Mouse (Mus musculus): ENCODE data around the gene Tbx1. TPM values are rescaled to one million over a fixed set of nuclear protein-coding genes. Genes with fewer than 3 reads are reported as not detected.

Tbx1 gene
- polyA plus RNA-seq (2012; rRNA removed), result 4.2 and 6.1 TPM in 2 replicates

- H3K4me3 ChIP-seq (ENCODE audit: control insufficient read depth, low read depth, low read length), result peak within 1 kb of the TSS; percentile 75
- peaks cover 55% of the 10 kb centered on the region for H3K4me1 ChIP-seq (ENCODE audit: control insufficient read depth, insufficient read depth, low read length)
- H3K36me3 ChIP-seq (ENCODE audit: control insufficient read depth, insufficient read depth, low read length), result no peaks in the 10 kb centered on the region
- H3K27me3 ChIP-seq (ENCODE audit: control insufficient read depth, insufficient read depth, low read length), result no peaks in the 10 kb centered on the region; the same call in 1 of the 2 replicates
- no peak within 1 kb of the TSS for H3K27ac ChIP-seq (ENCODE audit: control insufficient read depth, insufficient read depth, low read depth, low read length)
- no peak for TF ChIP-seq POLR2A (IDR thresholded peaks at IDR 0.05; ENCODE audit: control insufficient read depth, low read depth, low read length)
- 0 out of 2 replicates have a peak, but pooled peaks have one; percentile 1 for TF ChIP-seq CTCF (IDR thresholded peaks at IDR 0.05; ENCODE audit: control insufficient read depth, insufficient read depth, insufficient replicate concordance, low read depth, low read length)
These were observed at the start of gene Tbx1 for GRCm38 (mm10) chr16:18589804-18590790. TSS of gene Tbx1 (minus strand) at chr16:18590671.

- no peak overlapping the region for H3K27ac ChIP-seq (ENCODE audit: control insufficient read depth, insufficient read depth, low read depth, low read length)
- H3K4me3 ChIP-seq (ENCODE audit: control insufficient read depth, low read depth, low read length), result no peak overlapping the region
- TF ChIP-seq CTCF (IDR thresholded peaks at IDR 0.05; ENCODE audit: control insufficient read depth, insufficient read depth, insufficient replicate concordance, low read depth, low read length) (no peak), POLR2A (IDR thresholded peaks at IDR 0.05; ENCODE audit: control insufficient read depth, low read depth, low read length) (no peak)
- H3K27me3 ChIP-seq (ENCODE audit: control insufficient read depth, insufficient read depth, low read length), result no peaks in the 10 kb centered on the region
- H3K36me3 ChIP-seq (ENCODE audit: control insufficient read depth, insufficient read depth, low read length), result no peaks in the 10 kb centered on the region
- H3K4me1 ChIP-seq (ENCODE audit: control insufficient read depth, insufficient read depth, low read length), result no peaks in the 10 kb centered on the region
These were observed 49.0 kb upstream of the Tbx1 start for GRCm38 (mm10) chr16:18639382-18639929.

- no peak overlapping the region for H3K4me3 ChIP-seq (ENCODE audit: control insufficient read depth, low read depth, low read length)
- no peaks in the 10 kb centered on the region for H3K27me3 ChIP-seq (ENCODE audit: control insufficient read depth, insufficient read depth, low read length)
- no peaks in the 10 kb centered on the region for H3K4me1 ChIP-seq (ENCODE audit: control insufficient read depth, insufficient read depth, low read length)
- TF ChIP-seq POLR2A (IDR thresholded peaks at IDR 0.05; ENCODE audit: control insufficient read depth, low read depth, low read length) (no peak), CTCF (IDR thresholded peaks at IDR 0.05; ENCODE audit: control insufficient read depth, insufficient read depth, insufficient replicate concordance, low read depth, low read length) (no peak)
- no peaks in the 10 kb centered on the region for H3K36me3 ChIP-seq (ENCODE audit: control insufficient read depth, insufficient read depth, low read length)
- no peak overlapping the region for H3K27ac ChIP-seq (ENCODE audit: control insufficient read depth, insufficient read depth, low read depth, low read length)
These were observed 47.9 kb upstream of the Tbx1 start for GRCm38 (mm10) chr16:18638396-18638795.

GRCm38 (mm10) chr16:18636804-18637203, 46.3 kb upstream of the Tbx1 start:
- TF ChIP-seq CTCF (IDR thresholded peaks at IDR 0.05; ENCODE audit: control insufficient read depth, insufficient read depth, insufficient replicate concordance, low read depth, low read length) (no peak), POLR2A (IDR thresholded peaks at IDR 0.05; ENCODE audit: control insufficient read depth, low read depth, low read length) (no peak)
- Histone ChIP-seq H3K4me1 (ENCODE audit: control insufficient read depth, insufficient read depth, low read length) (no peaks in the 10 kb centered on the region; the same call in 1 of the 2 replicates), H3K27ac (ENCODE audit: control insufficient read depth, insufficient read depth, low read depth, low read length) (no peak overlapping the region), H3K27me3 (ENCODE audit: control insufficient read depth, insufficient read depth, low read length) (no peaks in the 10 kb centered on the region), H3K36me3 (ENCODE audit: control insufficient read depth, insufficient read depth, low read length) (no peaks in the 10 kb centered on the region), H3K4me3 (ENCODE audit: control insufficient read depth, low read depth, low read length) (no peak overlapping the region)

DNA sequence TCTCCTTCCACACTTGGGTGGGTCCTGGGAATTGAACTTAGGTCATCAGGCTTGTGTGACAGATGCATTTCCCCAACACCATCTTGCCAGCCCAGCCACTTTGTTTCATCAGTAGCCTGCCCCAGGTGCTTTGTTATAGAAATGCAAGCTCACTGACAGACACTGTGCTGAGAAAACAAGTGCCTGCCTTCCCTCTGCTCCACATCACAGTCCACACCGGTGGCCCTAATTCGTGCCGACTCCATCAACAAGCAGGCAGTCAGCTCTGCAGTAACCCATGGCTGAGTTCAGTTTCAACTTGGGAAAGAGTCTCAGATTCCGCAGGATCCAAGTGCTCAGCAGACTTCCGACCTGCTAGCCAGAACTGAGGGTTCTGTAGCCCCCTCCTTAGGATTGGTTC, 45.9 kb upstream of the Tbx1 start:
- TF ChIP-seq POLR2A (IDR thresholded peaks at IDR 0.05; ENCODE audit: control insufficient read depth, low read depth, low read length), result no peak
- TF ChIP-seq CTCF (IDR thresholded peaks at IDR 0.05; ENCODE audit: control insufficient read depth, insufficient read depth, insufficient replicate concordance, low read depth, low read length), result no peak
- Histone ChIP-seq H3K4me1 (ENCODE audit: control insufficient read depth, insufficient read depth, low read length) (no peaks in the 10 kb centered on the region; the same call in 1 of the 2 replicates), H3K27me3 (ENCODE audit: control insufficient read depth, insufficient read depth, low read length) (no peaks in the 10 kb centered on the region), H3K4me3 (ENCODE audit: control insufficient read depth, low read depth, low read length) (no peak overlapping the region), H3K36me3 (ENCODE audit: control insufficient read depth, insufficient read depth, low read length) (no peaks in the 10 kb centered on the region), H3K27ac (ENCODE audit: control insufficient read depth, insufficient read depth, low read depth, low read length) (no peak overlapping the region)

GRCm38 (mm10) chr16:18633333-18633732, 42.9 kb upstream of the Tbx1 start:
- Histone ChIP-seq H3K4me3 (ENCODE audit: control insufficient read depth, low read depth, low read length) (no peak overlapping the region), H3K4me1 (ENCODE audit: control insufficient read depth, insufficient read depth, low read length) (peaks cover 18% of the 10 kb centered on the region), H3K36me3 (ENCODE audit: control insufficient read depth, insufficient read depth, low read length) (no peaks in the 10 kb centered on the region), H3K27ac (ENCODE audit: control insufficient read depth, insufficient read depth, low read depth, low read length) (no peak overlapping the region), H3K27me3 (ENCODE audit: control insufficient read depth, insufficient read depth, low read length) (no peaks in the 10 kb centered on the region)
- no peak for TF ChIP-seq POLR2A (IDR thresholded peaks at IDR 0.05; ENCODE audit: control insufficient read depth, low read depth, low read length)
- TF ChIP-seq CTCF (IDR thresholded peaks at IDR 0.05; ENCODE audit: control insufficient read depth, insufficient read depth, insufficient replicate concordance, low read depth, low read length), result no peak

- TF ChIP-seq POLR2A (IDR thresholded peaks at IDR 0.05; ENCODE audit: control insufficient read depth, low read depth, low read length) (no peak), CTCF (IDR thresholded peaks at IDR 0.05; ENCODE audit: control insufficient read depth, insufficient read depth, insufficient replicate concordance, low read depth, low read length) (no peak)
- Histone ChIP-seq H3K36me3 (ENCODE audit: control insufficient read depth, insufficient read depth, low read length) (no peaks in the 10 kb centered on the region), H3K27ac (ENCODE audit: control insufficient read depth, insufficient read depth, low read depth, low read length) (no peak overlapping the region), H3K27me3 (ENCODE audit: control insufficient read depth, insufficient read depth, low read length) (no peaks in the 10 kb centered on the region), H3K4me1 (ENCODE audit: control insufficient read depth, insufficient read depth, low read length) (peaks cover 22% of the 10 kb centered on the region), H3K4me3 (ENCODE audit: control insufficient read depth, low read depth, low read length) (no peak overlapping the region)
These were observed 42.3 kb upstream of the Tbx1 start for GRCm38 (mm10) chr16:18632816-18633215.

Measured in testis, adult 2 months (tissue).